Mouse (Mus musculus) testis, adult 2 months (tissue): ENCODE measurements around the gene Dbt. TPM values are rescaled to one million over a fixed set of nuclear protein-coding genes. Genes with fewer than 3 reads are reported as not detected.
A peak's percentile ranks its signal among the peaks of the same experiment; 100 is the strongest.

Source experiments
- H3K27ac ChIP-seq: fragments of 200-500 bp; 2 replicates; pipeline ENCODE4 v1.5.1; 2012; ENCODE audit warnings: low read depth, low read length; ENCODE audit not compliant: control insufficient read depth, insufficient read depth
- H3K27me3 ChIP-seq: fragments of 200-500 bp; 2 replicates; pipeline ENCODE4 v1.6.1; 2012; ENCODE audit warnings: mild to moderate bottlenecking, low read length, moderate library complexity; ENCODE audit not compliant: control insufficient read depth, insufficient read depth
- H3K36me3 ChIP-seq: fragments of 200-500 bp; 2 replicates; pipeline ENCODE4 v1.6.1; 2012; ENCODE audit warnings: mild to moderate bottlenecking, low read length; ENCODE audit not compliant: control insufficient read depth, insufficient read depth
- H3K4me1 ChIP-seq: fragments of 200-500 bp; 2 replicates; pipeline ENCODE4 v1.6.1; 2012; ENCODE audit warnings: low read length; ENCODE audit not compliant: control insufficient read depth, insufficient read depth
- H3K4me3 ChIP-seq: fragments of 200-500 bp; 2 replicates; pipeline ENCODE4 v1.5.1; 2012; ENCODE audit warnings: low read depth, mild to moderate bottlenecking, low read length, moderate library complexity, mixed read lengths; ENCODE audit not compliant: control insufficient read depth
- CTCF ChIP-seq: fragments of 200-500 bp; IDR thresholded peaks from 2 replicates; pipeline ENCODE4 v1.5.1; 2012; ENCODE audit warnings: low read depth, mild to moderate bottlenecking, inconsistent platforms, low read length, moderate library complexity; ENCODE audit not compliant: control insufficient read depth, insufficient read depth, insufficient replicate concordance
- POLR2A ChIP-seq: fragments of 200-500 bp; IDR thresholded peaks from 2 replicates; pipeline ENCODE4 v1.6.1; 2012; ENCODE audit warnings: low read depth, mild to moderate bottlenecking, inconsistent platforms, low read length, moderate library complexity; ENCODE audit not compliant: control insufficient read depth
- polyA plus RNA-seq: library from polyadenylated mRNA; depleted of rRNA; stranded (reverse); fragments of >200 nt; gene quantifications from 2 replicates; pipeline ENCODE4 v1.2.3, GENCODE M21; 2012; rRNA removed

Dbt gene
- polyA plus RNA-seq, 1 experiment: 2.6 TPM

GRCm38 (mm10) chr3:116577286-116577685, 64.4 kb downstream of the Dbt start:
- no peaks in the 10 kb centered on the region for H3K27me3 ChIP-seq
- H3K27ac ChIP-seq: no peak overlapping the region
- no peak overlapping the region for H3K4me3 ChIP-seq
- TF ChIP-seq POLR2A (no peak), CTCF (peak; percentile 19; the same call in 1 of the 2 replicates)
- no peaks in the 10 kb centered on the region for H3K4me1 ChIP-seq
- H3K36me3 ChIP-seq: no peaks in the 10 kb centered on the region

GRCm38 (mm10) chr3:116582201-116582600, 69.3 kb downstream of the Dbt start:
- Histone ChIP-seq H3K27ac (no peak overlapping the region), H3K27me3 (no peaks in the 10 kb centered on the region), H3K4me3 (no peak overlapping the region), H3K36me3 (peaks cover 3% of the 10 kb centered on the region), H3K4me1 (no peaks in the 10 kb centered on the region)
- TF ChIP-seq POLR2A: no peak
- TF ChIP-seq CTCF: no peak

- Histone ChIP-seq H3K4me1 (no peaks in the 10 kb centered on the region), H3K36me3 (peaks cover 2% of the 10 kb centered on the region), H3K27me3 (no peaks in the 10 kb centered on the region), H3K27ac (peak overlapping the region; percentile 46), H3K4me3 (peak overlapping the region; percentile 99)
- TF ChIP-seq POLR2A (no peak), CTCF (no peak)
These were observed 81.3 kb downstream of the Dbt start for GRCm38 (mm10) chr3:116594076-116594727.

- no peaks in the 10 kb centered on the region for H3K4me1 ChIP-seq
- peak within 1 kb of the TSS; percentile 98 for H3K27ac ChIP-seq
- H3K4me3 ChIP-seq: peak within 1 kb of the TSS; percentile 99
- H3K27me3 ChIP-seq: no peaks in the 10 kb centered on the region
- H3K36me3 ChIP-seq: no peaks in the 10 kb centered on the region; the same call in 1 of the 2 replicates
- TF ChIP-seq POLR2A (peak; percentile 88), CTCF (no peak)
These were observed 82.1 kb downstream of the Dbt start, which contains the start of gene Sass6 for GRCm38 (mm10) chr3:116594728-116595602. Sass6 (plus strand) TSS chr3:116594982.

GRCm38 (mm10) chr3:116595603-116595991, 82.7 kb downstream of the Dbt start:
- H3K4me1 ChIP-seq: no peaks in the 10 kb centered on the region
- TF ChIP-seq CTCF (no peak), POLR2A (no peak)
- H3K4me3 ChIP-seq: peak overlapping the region; percentile 99
- H3K27me3 ChIP-seq: no peaks in the 10 kb centered on the region
- no peaks in the 10 kb centered on the region for H3K36me3 ChIP-seq
- peak overlapping the region; percentile 98 for H3K27ac ChIP-seq

Other genes with a start within 250 kb of the Dbt start
- 57.9 and 64.6 TPM in 2 replicates for gene Cdc14a, start 89.0 kb upstream of the Dbt start, polyA plus RNA-seq
- gene Rtca, start 4.9 kb upstream of the Dbt start, polyA plus RNA-seq: 98.8 and 100 TPM in 2 replicates
- 0.02 TPM in 1 of 2 replicates, not detected in the other for gene Lrrc39, start 49.9 kb downstream of the Dbt start, polyA plus RNA-seq
- 21.4 and 22.8 TPM in 2 replicates for gene Sass6, start 81.9 kb downstream of the Dbt start, polyA plus RNA-seq
- 4.8 and 5.0 TPM in 2 replicates for gene Trmt13, start 101.5 kb downstream of the Dbt start, polyA plus RNA-seq
- gene Mfsd14a, start 149.6 kb downstream of the Dbt start, polyA plus RNA-seq: 115 and 145 TPM in 2 replicates
- gene Gm43191, start 168.2 kb downstream of the Dbt start, polyA plus RNA-seq: 0.19 TPM in 1 of 2 replicates, not detected in the other
- 19.5 and 20.1 TPM in 2 replicates for gene Slc35a3, start 199.8 kb downstream of the Dbt start, polyA plus RNA-seq